Mouse (Mus musculus): ENCODE measurements around the gene Ptma.
"Not testable (repeated sequence)": the region's sequence is repeated elsewhere in the genome, so short reads cannot be mapped to it uniquely, and the experiment has no call there.

The Ptma gene

DNA sequence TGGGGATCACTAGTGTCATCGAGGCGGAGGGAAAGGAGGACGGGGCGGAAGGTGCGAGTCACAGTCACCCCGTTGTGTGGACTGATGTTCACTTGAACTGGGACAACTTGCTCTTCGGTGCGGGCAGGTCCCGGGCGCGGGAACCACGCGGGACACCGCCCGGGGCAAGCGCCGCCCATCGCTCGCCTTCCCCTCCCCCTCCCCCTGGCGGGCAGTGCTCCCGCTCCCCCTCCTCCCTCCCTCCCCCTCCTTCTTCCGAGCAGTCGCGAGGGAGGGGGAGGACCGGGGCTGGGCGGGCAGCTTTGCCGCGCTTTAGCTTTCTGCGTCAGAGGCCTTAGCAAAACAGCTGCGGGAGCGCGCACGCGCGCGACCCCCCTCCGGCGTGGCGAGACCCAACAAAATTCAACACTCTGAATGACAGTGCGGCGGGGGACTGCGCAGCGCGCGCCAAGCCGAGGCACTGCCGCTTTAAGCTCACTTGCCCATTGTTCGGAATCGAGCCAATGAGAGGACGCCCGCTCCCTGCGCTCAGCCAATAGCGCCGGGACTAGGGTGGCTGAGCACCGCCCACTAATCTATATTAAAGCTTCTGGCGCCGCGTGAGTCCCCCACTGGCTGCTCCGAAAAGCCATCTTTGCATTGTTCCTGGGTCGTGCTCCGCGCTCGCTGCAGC, at the start of gene Ptma:
Ptma (plus strand) TSS at position 611 of the 673 bp plus-strand sequence.
- peak; percentile 90 for DNase-seq (ENCODE audit: low spot score)

DNA sequence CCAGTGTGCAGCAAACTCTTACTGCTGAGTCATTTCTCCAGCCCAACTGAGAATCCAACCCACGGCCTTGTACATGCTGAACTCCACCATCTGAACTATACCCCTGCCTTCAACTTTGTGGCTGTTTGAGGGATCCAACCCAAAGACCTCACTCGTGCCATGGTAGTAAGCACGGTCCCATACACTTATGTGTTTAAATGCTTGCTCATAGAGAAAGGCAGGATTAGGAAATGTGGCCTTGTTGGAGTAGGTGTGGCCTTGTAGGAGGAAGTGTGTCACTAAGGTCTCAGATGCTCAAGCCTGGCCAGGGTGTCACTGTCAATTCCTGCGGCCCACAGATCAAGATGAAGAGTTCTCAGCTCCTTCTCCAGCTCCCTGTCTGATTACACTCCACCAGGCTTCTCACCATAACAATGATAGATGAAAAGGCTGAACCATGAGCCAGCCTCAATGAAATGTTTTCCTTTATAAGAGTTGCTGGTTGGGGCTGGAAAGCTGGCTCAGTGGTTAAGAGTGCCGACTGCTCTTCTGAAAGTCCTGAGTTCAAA, 48.7 kb upstream of the Ptma start:
- no peak for DNase-seq (ENCODE audit: low spot score)

DNA sequence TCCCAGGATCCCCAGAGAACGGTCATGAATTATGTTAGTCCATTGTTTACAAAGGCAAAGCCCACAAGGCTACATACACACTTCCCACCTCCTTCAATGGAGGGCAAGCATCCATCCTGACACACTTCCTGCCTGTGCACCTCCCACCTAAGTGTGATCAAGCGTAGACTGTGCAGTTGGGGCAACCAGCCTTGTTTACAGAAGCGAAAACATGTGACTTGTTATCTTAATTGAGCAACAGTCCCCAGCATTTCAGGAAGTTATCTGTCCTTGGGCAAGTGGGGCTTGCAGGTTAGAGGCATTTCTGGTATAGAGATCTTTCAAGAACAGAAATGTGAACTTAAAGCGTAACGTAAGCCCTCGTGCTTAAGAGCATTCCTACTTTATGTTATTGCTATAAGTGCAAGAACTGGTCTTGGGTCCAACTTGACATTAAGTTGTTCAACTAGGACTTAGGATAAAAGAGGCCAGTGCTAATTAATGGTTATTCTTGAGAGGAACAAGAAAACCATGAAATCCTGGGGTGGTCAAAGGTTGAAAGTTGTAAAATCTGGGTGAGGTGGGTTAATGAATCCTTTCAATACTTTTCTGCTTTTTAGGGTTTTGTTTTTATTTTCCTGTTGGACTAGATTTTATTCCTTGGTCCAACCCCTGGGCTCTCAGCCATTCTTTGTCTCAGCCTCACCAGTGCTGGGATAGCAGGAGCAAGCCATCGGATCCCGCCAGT, 47.3 kb upstream of the Ptma start:
- DNase-seq (ENCODE audit: low spot score): no peak

DNA sequence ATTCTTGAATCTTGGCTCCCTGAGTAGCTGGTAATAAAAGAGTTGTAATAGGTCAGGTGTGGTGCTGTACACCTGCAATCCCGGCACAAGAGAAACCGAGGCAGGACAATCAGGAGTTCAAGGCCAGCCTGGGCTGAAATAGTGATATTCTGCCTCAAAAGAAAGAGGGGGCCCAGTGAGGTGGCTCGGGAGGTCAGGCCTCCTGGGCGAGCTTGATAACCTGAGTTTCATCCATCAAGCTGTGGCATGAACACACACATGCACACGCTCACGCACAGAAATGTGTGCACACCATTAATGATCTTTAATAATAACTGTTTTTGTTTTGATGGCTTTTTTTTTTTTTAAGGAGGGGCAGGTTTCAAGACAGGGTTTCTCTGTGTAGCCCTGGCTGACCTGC, 46.2 kb upstream of the Ptma start:
- no peak for DNase-seq (ENCODE audit: low spot score)

DNA sequence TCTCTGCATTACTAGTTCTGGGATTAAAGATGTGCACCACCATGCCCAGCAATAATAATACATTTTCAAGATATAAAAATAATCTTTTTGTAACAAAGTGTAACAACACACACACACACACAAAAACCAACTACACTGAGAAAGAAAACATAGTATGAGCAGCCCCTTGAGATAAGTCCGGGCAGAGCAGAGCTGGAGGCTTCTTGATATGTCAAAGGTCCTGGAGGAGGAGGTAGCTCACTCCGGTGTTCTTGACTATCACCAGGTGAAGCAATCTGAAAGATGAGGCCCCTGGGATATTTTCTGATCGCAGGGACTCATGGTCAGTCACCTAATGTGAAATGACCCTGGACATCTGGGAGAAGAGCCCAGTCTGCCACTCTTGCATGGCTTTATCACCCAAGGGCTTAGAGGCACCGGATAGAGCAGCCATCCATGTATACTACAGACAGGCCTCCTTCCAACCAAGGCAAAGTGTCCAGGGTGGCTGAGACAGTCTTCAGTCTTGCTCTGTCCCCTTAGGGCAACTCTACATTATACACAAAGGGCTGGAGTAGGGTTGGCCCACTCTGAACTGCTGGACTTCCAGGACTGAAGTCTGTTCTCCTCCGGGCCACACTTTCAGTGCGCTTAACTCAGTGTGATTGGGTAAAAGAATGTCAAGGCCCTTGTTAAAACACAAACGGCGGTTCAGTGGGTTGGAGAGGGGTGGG, 45.6 kb upstream of the Ptma start:
- no peak for DNase-seq (ENCODE audit: low spot score)

DNA sequence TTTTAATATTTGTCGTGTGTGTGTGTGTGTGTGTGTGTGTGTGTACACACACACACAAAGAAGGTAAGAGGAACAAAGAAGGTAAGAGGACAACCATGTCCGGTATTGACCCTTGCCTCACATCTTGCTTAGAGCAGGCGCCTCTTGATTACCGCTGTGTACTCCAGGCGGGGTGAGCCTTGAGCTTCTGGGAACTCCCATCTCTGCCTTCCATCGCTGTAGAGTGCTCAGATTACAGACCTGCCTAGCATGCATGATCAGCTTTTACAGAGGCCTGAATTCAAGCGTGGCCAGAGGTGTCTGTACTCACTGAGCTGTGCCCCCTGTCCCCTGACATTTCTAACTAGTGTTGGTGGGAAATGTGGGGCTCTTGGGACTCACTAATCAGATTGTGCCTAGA, 45.1 kb upstream of the Ptma start:
- DNase-seq (ENCODE audit: low spot score): no peak

DNA sequence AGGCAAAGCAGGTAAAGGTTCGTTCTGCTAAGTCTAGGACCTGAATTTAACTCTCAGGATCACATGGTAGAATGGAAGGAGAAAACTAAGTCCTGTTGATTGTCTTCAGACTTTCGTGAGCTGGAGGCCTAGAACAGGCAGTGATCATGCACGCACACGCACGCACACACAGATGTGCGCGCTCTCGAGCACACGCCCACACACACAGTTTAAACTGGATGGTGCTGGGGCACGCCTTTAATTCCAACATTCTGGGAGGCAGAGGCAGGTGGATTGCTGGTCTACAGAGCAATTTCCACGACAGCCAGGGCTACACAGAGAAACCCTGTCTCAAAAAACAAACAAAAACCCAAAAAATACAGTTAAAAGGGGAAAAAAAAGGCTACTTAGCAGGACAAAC, 44.2 kb upstream of the Ptma start:
- no peak for DNase-seq (ENCODE audit: low spot score)

DNA sequence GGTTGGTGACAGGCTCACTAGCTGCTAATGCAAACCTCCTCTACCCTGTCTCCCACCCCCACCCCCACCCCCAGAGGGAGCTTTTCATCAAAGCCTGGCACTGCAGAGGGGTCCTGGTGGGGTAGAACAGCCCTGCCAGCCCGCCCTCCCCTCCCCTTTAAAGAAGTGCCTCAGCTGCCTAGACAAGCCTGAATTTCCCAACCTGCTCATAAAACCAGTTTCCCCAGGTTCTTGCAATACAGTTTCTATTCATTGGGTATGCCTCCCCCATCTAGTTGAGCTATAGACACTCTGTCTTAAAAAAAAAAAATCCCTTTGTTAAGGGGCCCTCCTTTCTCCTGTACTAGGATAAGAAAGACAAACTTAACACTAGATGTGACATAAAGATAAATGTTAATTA, 43.8 kb upstream of the Ptma start:
- no peak for DNase-seq (ENCODE audit: low spot score)

DNA sequence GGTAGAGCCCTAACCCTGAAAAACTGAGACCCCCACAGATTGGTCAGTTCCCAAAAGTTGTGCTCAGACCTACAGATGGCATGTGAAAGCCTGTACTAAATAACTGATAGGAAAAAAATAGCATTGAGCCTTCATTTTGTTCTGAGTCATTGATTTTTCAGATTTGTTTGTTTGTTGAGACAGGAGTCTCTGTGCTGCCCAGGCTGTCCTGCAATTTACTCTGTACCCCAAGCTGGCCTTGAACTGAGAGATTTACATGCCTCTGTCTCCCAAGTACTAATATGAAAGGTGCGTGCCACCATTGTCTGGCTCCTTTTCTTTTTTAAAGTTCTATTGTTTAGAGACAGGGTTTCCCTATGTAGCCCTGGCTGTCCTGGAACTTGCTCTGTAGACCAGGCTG, 41.2 kb upstream of the Ptma start:
- DNase-seq (ENCODE audit: low spot score): no peak

DNA sequence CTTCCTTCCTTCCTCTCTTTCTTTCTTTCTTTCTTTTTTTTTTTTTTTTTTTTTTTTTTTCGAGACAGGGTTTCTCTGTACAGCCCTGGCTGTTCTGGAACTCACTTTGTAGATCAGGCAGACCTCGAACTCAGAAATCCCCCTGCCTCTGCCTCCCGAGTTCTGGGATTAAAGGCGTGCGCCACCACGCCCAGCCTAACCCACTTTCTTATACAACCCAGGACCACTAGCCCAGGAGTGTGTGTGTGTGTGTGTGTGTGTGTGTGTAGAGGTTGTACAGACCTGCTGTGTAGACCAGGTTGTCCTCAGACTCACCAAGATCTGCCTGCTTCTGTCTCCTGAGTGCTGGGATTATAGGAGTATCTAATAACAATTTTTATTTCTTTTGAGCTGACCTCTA, 40.7 kb upstream of the Ptma start:
- DNase-seq (ENCODE audit: low spot score): not testable (repeated sequence)

DNA sequence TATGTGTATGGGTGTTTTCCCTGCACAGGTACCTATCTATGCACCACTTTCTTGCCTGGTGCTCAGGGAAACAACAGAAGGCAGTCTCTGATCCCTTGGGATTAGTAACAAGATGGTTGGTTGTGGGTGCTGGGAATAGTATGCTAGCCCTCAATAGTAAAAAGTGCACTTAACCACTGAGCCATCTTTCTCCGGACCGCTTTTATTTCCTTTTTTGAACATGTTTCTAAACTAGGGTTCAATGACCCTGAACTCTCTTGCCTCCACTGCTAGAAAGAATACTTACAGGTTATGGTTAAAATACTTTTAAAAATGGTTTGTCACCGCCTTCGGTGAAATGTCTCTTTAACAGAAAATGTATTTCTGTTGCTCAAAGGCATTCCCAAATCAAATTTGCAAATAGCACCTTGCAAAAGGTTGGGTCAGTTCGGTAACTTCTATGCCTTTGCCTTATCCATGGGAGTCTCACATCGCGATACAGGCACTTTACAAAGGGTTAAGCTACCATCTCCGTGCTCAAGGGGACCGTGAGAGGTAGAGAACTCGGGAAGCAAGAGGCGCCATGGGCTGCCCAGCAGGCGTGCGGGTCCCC, 39.7 kb upstream of the Ptma start:
- no peak for DNase-seq (ENCODE audit: low spot score)

DNA sequence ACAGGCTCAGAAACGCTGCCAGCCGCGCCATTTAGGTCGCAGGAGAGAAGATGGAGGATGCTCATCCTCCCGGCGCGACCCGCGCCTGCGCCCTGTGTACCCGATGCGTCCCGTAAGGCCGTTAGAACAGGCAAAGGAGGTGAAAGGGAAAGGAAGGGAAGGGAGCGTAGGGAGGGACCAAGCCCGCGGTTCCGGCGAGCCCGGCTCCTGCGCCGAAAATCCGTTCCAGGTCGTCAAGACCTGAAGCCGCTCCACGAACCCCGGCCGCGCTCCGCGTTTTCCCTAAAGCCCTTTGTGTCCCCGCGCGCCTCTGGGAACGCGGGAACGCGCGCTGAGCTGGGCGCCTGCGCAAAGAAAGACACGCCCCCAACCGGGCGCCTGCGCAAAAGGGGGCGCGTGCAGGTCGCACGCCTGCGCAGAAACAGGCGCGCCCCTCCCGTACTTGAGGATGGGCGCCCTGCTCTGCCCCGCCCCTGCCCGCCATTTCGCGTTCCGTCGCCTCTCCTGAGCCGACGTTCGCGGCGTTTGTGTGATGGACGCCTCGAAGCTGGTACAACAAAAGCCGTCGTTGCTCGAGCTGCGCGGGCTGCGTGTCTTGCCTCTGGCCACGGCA, 39.1 kb upstream of the Ptma start:
- DNase-seq (ENCODE audit: low spot score): peak; percentile 100

DNA sequence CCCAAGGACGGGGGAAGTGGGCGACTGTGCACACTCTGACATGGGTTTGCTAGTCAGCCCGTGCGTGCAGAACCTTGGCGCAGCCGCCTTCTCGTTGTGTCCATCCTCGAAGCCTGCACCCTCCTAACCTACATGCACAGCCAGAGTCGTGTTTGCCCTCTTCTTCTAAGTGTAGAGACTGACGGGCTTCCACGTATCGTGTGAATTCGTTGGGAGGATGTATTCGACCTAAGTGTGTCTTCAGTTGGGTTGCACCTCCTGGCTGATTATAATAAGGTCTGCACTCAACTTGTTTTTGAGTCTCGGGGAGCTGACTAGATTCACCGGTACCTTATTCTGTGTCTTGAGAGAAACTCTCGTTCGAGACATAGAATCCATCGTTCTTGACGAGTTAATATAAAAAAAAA, 38.6 kb upstream of the Ptma start:
- no peak for DNase-seq (ENCODE audit: low spot score)

DNA sequence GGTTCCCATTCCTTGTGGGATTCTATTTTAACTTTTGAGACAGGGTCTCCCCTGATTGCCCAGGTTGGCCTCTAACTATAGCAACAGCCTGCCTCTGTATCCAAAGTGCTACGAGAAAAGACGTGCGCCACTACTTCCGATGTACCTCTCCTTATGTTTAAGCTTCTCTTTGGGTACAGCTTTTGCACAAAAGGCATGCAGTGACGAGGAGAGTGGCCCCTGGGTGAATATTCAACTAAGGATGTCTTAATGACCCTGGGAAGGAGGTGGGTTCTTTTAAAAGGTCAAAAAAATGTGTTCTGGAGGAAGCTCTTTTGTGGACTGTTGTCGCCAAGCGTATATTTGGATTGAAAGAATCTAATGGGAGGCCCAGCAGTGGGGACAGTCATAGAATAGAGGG, 38.2 kb upstream of the Ptma start:
- no peak for DNase-seq (ENCODE audit: low spot score)

DNA sequence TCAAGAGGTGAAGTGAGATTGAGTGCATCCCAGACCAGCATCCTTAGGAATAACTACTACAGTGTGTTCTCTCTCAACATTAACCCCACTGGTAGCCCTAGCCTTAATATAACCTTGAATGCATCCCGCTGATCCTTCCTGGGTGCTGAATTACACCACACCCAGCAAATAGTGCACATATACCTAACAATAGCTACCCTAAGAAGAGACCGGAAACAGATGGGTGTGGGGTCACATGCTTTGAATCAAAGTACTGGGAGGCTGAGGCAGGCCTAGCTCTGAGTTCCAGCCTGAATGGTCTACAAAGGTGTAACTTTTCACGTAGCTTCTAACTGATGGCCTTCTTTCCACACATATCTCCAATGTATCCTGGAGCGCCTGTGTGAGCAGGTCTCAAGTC, 37.8 kb upstream of the Ptma start:
- no peak for DNase-seq (ENCODE audit: low spot score)

DNA sequence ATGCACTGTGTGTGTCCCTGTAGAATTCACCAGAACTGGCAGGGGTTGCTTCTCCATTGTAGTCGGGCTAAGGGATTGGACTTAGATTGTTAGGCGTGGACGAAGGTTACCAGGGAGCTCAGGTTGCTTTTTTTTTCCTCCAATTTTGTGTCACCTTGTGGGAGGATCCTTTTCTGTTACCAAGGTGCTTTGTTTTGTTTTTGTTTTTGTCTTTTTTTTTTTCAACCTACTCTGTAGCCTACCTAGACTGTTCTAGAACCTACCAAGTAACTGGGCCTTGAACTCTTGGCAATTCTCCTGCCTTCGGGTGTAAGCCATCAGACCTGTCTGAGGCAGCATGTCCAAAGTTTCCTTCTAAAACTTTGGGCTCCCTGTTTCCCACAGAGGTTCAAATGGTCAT, 36.6 kb upstream of the Ptma start:
- no peak for DNase-seq (ENCODE audit: low spot score)

DNA sequence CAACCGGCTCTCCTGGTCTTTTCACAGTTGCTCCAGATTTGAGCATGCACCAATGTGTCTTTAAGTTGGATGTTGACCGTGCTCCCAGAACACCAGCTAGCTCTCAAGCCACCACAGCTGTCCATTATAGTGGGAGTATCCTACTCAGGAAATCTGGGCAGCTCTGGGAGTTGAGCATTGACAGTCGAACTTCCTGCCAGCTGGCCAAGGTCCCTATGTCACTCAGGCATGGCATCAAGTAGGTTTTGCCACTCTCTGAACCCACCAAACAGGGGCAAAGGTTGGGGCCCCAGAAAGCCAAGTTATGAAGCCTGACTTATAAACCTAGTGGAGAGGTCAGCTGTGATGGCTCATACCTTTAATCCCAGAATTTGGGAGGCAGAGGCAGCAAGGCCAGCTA, 35.8 kb upstream of the Ptma start:
- no peak for DNase-seq (ENCODE audit: low spot score)

DNA sequence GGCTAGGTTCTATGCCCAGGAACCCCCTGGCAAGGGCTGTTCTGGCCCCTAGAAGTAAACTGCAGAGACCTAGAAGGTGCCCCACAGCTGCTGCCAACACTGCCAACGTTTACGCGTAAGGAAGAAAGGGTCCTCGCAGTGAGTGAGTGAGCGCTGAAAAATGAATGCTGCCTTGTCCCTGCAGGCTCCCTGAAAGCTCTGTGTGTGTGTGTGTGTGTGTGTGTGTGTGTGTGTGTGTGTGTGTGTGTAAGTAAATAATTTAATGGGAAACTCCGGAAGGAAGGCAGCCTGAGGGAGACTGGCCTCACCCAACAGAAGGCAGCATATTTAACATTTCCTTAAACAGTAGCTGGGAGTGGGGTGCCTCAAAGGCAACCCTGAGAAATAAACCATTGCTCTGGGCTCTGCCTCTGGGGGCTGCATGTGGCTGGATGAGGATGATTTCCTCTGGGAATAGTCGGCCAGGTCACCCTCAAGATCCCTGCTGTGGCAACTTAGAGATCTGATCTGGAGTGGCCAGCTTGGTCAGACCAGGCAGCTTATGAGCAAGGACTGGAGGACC, 34.9 kb upstream of the Ptma start:
- no peak for DNase-seq (ENCODE audit: low spot score)

DNA sequence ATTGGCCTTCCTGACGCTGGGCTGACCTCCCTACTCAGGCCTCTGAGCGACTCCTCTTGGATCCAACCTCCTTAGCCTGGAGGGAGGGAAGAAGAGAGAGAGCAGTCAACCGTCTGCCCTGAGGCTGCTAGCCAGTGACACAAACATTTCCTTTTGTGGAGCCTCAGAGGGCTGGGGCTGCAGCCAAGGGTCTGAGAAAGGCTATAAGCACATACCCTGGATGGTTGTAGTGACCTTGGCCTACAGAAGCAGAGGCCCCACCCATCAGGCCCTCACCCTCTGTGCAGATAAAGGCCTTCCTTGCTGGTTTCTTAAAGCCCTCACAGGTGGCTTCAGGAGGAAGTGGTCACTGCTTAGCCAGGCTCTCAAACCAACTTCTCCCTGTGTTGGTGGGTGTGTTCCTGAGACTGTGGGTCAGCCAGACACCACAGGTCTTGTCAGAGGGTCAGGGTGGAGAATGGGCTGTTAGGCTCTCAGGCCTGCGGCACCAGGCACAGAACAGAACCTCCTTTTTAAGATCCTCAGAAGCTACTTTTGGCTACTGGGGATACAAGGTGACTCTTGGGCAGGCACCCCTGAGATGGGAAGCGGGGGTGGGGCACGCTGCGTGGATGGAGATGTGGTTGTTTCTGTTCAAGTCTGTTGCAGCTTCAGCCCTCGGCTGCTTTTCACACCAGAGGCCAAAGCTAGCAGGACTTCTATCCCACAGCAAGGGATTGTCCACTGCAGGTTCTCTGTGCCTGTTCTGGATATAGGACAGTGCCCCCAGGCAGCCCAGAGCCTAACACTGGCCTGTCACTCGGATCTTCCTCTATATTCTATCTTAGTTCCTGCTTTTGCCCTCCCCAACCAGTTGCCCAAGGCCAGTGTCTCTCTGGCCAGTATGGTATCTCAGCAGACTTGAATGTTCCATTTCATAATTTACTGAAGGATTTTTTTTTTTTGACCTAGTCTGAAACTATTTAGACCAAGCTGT, 34.1 kb upstream of the Ptma start:
- DNase-seq (ENCODE audit: low spot score): no peak

DNA sequence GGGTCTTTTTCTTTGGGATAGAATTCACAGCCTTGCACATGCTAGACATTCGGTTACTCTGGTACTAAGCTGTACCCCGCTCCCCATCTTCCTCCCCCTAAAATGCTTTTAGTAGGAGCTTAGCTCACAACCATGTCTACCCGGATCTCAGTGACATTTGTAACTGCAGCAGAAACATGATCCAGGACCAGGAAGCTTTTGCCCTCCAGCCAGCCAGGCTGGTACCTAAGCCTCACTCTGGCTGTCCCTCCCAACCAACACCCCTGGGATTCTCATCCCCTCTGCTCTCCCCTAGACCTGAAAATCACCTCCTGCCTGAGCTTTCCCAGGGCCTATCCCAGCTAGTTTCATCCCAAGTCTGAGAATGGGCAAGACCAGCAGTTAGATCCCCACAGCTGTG, 32.7 kb upstream of the Ptma start:
- no peak for DNase-seq (ENCODE audit: low spot score)

DNA sequence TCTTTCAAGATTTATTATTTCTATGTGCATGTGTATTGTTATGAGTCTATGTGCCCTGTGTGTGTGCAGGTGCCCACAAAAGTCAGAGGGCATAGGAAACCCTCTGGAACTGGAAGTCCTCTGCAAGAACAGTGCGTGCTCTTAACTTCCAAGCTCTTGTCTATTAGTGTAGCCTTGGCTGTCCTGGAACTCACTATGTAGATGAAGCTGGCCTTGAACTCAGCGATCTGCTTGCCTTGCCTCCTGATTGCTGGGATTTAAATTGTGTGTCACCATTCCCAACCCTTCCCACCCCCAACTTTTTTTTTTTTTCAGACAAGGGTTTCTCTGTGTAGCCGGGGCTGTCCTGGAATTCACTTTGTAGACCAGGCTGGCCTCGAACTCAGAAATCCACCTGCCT, 30.2 kb upstream of the Ptma start:
- no peak for DNase-seq (ENCODE audit: low spot score)
